Mouse (Mus musculus) splenic B cell, adult 2 months (primary cell): ENCODE data around the gene Ankar.

Source experiments
- DNase-seq: peaks from one replicate; pipeline ENCODE4 v3.0.0-alpha.2; 2011; ENCODE audit warnings: low read depth, low spot score
- H3K27me3 ChIP-seq: 2 replicates; pipeline ENCODE4 v1.6.1; 2012; ENCODE audit warnings: mild to moderate bottlenecking, low read length, moderate library complexity, mixed read lengths; ENCODE audit not compliant: control insufficient read depth, poor library complexity, insufficient read depth, severe bottlenecking
- H3K36me3 ChIP-seq: 2 replicates; pipeline ENCODE4 v1.6.1; 2012; ENCODE audit warnings: mild to moderate bottlenecking, low read length, moderate library complexity, mixed read lengths; ENCODE audit not compliant: control insufficient read depth, poor library complexity, insufficient read depth, severe bottlenecking

Ankar gene

DNA sequence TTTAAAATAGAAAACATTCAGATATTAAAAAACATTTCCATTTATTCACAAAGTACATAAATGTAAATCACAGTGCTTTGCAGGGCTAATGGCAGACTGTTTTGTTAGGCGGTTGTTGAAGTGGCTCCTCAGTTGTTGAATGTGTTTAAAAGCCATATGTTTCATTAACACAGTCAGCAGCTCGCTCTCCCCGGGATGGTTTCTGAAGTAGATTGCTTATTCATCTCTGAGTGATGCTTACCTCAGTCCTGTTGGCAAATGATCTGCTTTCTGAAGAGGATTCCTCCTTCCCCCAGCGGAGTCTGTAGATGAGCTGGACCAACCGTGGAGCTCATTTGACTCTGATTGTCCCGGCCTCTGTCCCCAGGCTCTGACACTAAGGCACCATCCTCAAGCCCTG, 88.2 kb downstream of the Ankar start:
- no peak for DNase-seq
- peaks cover 19% of the 10 kb centered on the region for H3K36me3 ChIP-seq
- H3K27me3 ChIP-seq: no peaks in the 10 kb centered on the region

DNA sequence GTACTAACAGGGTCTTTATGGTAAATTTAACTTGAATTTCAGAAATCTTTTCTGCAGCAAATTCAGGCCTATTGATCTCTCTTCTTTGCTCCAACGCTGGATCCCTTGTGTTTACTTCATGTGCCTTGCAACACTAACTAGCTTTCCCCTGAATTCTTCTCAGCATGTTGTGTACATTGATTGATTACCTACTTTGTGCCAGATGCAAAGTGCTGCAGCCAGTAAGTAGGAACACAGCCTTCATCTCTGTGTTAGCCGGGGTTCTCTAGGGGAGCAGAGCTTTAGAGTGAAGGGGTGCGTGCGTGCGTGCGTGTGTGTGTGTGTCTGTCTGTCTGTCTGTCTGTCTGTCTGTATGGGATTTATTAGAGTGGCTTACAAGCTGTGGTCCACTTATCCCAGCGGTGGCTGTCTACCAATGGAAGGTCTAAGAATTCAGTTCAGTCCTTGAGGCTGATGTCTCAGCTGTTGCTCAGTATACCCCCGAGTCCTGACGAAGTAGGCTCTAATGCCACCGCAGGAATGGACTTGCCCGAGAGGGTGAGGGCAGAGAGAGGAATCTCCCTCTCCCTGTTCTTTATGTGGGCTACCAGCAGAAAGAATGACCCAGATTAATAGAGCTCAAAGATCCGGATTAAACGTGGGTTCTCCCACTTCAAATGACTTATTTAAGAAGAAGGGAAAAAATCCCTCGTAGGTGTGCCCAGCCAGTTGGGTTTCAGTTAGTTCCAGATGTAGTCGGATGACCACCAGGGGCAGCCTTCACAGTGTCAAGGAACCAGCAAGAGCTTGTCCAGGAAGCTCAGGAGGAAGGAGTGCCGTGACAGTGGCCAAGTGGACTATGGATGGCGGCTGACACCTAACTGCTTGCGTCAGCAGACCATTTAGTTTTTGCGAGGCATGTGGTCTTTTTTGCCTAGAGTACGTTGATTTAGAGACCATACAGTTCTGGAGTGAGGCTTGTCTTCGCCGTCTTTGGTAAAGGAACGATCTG, 90.2 kb downstream of the Ankar start:
- H3K27me3 ChIP-seq: no peaks in the 10 kb centered on the region
- no peak for DNase-seq
- peaks cover 9% of the 10 kb centered on the region for H3K36me3 ChIP-seq

DNA sequence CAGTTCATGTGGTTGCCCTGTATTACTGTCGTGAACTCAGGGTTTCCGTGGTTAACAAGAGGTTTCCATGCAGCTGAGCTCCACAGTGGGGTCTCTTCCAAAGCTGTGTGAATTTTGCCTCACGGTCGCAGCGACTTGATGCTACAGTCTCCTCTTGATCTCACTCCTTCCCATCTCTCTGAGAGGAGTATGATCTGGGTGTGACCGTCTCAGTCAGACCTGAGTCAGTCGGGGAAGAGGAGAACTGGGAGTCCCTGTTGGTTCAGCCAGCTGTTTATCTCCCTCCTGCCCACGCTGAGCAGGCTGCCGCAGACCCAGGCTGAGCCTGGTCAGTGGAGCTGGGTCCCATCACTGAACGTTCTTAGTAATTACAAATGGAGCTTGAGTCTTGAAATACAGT, 91.2 kb downstream of the Ankar start:
- DNase-seq: no peak
- H3K36me3 ChIP-seq: peaks cover 9% of the 10 kb centered on the region

DNA sequence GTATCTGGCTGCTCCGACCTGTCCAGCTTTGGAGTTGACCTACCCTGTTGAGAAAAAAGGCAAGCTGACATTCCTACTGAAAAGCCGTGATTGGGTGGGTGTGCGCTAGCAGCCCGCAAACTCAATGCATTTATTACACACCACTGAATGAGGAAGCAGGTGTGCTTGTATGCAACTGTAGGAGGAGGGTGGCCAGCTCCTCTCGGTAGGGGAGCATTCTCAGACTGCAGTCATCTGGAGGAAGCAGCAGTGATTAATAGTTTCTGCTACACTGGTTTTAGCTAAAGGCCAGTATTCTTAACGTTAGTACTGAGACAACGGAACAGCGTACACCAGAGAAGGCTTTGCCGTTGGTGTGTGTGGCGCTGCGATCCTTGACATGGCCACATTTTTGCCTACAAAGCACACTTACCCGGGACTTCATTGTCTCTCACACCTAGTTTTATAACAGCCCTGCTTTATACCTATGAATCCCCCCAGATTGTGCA, 94.1 kb downstream of the Ankar start:
- DNase-seq: no peak
- Histone ChIP-seq H3K36me3 (peaks cover 10% of the 10 kb centered on the region), H3K27me3 (no peaks in the 10 kb centered on the region)

More for the DNA sequence above, 91.2 kb downstream of the Ankar start:
- no peaks in the 10 kb centered on the region for H3K27me3 ChIP-seq

DNA sequence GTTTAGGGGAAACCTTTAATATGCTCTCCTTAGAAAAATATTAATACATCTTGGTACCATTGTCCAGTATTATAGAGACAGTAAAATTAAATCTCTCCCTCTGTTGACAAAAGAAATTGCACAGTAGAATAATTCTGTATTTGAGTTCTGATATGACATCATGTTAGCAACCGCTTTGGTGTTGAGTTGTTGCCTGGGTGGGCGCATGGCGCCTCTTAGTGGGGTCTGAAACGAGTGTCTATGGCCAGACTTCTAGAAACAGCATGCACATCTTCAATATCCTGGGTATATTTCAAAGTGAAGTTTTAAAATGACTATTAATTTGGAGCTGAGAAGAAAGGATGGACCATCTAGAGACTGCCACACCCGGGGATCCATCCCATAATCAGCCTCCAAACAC, 97.6 kb downstream of the Ankar start:
- Histone ChIP-seq H3K36me3 (peaks cover 9% of the 10 kb centered on the region; the same call in 1 of the 2 replicates), H3K27me3 (no peaks in the 10 kb centered on the region)
- no peak for DNase-seq

DNA sequence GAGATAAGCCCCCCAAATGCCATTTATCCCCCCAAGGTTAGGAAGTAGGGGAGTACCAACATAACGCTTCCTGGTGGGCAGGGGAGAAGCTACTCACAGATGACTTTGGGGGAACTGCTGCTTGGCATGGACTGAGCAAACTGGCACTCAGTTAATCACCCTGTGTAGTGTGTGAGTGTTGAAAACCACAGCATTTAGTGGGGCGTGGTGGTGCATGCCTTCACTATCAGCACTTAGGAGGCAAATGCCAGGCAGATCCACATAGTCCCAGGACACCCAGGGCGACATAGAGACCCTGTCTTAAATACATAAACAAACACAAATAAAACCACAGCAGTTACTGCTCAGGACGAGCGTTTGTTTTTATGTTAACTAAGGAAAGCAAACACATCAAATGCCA, 98.2 kb downstream of the Ankar start:
- Histone ChIP-seq H3K27me3 (no peaks in the 10 kb centered on the region), H3K36me3 (peaks cover 10% of the 10 kb centered on the region; the same call in 1 of the 2 replicates)
- no peak for DNase-seq

- no peaks in the 10 kb centered on the region for H3K27me3 ChIP-seq
- no peak for DNase-seq
- peaks cover 10% of the 10 kb centered on the region for H3K36me3 ChIP-seq
Measured at GRCm38 (mm10) chr1:72601233-72601632, 99.1 kb downstream of the Ankar start.

DNA sequence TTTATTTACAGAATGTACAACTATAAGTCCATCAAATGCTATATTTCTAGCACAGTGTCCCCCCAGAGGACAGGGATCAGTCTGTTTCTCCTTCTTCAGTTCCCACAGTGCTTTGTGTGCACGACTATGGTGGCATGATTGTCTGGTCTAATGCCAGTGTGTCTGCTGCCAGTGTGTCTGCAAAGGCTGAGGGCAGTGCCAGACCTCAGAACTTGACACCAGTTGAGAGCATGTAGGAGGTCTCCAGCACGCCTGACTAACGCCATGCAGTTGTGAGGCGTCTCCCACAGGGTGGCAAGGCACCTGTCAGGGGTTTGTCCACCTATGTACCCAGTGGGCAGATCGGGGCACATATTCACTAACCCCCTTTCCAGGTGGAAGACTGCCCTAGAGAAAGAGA, 99.6 kb downstream of the Ankar start:
- no peak for DNase-seq
- Histone ChIP-seq H3K36me3 (peaks cover 10% of the 10 kb centered on the region), H3K27me3 (no peaks in the 10 kb centered on the region)

GRCm38 (mm10) chr1:72599146-72600101, 101.0 kb downstream of the Ankar start:
- DNase-seq: no peak
- Histone ChIP-seq H3K27me3 (no peaks in the 10 kb centered on the region), H3K36me3 (peaks cover 9% of the 10 kb centered on the region)

DNA sequence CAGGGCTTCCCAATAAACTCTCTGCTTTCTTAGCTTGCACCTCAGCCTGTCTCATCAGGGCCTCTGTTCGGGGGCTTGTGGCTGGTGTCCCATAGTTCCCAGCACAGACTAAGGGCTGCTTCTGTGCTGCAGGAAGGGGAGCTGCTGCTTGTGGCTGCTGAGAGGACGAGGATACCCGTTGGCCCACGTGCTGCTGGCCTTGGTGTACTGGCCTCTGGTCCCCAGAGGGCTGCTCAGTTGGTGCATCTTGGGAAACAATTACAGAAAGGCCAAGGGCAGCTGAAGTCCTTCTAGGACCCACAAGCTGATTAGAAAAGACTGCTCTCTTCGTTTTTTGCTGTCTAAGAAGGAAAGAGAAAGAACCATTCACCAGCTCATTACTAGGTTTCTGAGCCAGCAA, 104.1 kb downstream of the Ankar start:
- no peak for DNase-seq
- H3K36me3 ChIP-seq: peaks cover 6% of the 10 kb centered on the region
- no peaks in the 10 kb centered on the region for H3K27me3 ChIP-seq

- DNase-seq: no peak
- Histone ChIP-seq H3K27me3 (no peaks in the 10 kb centered on the region), H3K36me3 (peaks cover 10% of the 10 kb centered on the region)
Measured at GRCm38 (mm10) chr1:72595686-72596085, 104.7 kb downstream of the Ankar start.

DNA sequence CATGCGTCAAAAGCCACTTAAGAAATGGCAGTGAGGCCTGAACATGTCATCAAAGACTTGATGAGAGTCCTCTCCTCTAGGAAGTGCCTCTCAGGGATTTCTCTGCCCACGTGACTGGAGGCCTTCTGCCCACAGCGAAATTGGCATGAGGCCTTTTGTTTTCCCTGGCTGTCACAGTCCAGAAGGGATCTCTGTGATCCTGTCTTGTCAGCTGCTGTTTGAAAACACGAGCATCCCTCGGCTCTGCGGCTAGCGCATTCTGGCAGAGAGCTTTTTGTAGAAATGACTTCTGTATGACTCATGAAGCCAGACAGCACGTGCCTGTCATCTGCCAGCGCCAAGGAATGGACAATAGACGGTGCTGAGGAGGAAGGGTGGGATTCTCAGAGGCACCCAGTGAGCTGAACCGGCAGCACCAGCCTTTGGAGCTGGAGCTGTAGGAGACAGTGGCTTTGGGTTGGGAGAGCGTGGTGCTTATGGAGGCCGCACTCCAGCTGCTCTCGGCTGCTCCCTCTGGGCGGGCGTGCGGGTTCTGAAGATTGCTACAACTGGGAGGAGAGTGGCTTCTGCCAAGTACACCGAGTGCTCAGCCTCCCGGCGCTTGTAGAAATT, 106.9 kb downstream of the Ankar start:
- no peak for DNase-seq
- H3K27me3 ChIP-seq: no peaks in the 10 kb centered on the region
- H3K36me3 ChIP-seq: peaks cover 12% of the 10 kb centered on the region
